Mouse (Mus musculus) urinary bladder, postnatal 25 days (tissue): ENCODE results near the gene 4930404N11Rik.

ENCODE experiments used
- DNase-seq: peaks from one replicate; pipeline ENCODE4 v3.0.0; 2022; ENCODE audit warnings: low spot score

The 4930404N11Rik gene

DNA sequence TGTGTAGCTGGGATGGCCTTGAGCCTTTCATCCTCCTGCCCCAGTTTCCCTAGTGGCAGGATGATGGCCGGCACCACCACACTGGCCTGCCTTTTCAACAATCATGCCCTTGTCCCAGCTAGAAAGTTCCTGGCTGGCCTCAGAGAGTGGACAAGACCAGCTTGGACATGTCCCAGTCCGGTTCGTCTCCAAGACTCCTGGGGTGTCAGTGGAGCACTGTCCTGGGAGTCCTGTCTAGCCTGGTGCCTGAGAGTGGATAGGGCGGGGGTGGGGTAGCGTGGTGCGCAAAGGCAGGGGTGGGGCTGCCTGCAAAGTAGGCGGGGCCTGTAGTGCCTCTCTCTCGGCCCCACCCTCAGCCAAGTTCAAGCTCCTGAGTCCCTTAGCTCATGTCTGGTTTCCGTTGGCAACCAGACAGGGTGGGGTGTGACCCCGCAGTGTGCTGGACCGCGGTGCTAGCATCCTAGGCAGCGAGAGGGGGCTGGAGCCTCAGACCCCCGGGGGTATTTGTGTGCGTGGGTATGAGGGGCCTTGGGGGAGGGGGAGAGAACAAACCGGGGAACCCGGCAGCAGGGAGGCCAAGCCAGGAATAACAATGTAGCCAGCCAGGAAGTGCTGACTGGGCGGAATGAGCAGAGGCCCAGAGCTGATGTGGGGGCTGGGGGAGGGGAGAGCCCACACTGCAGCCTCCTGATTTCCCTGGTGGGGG lies 36.1 kb upstream of the 4930404N11Rik start:
- DNase-seq = peak; percentile 63

DNA sequence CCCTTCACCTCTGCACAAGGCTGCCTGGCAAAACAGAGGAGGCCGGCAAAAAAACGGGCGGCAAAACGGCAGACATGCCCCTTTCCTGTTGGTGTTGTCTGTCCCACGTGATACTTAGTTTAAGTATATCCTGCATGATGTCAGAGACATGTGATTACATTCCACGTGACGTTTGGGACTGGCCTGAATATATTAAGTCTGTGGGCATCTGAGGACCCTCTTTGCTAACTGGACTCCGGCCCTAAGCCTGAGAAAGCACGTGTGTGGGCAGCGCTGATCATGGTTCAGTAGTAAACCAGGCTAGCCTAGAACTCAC lies 35.5 kb upstream of the 4930404N11Rik start:
- DNase-seq = no peak

DNA sequence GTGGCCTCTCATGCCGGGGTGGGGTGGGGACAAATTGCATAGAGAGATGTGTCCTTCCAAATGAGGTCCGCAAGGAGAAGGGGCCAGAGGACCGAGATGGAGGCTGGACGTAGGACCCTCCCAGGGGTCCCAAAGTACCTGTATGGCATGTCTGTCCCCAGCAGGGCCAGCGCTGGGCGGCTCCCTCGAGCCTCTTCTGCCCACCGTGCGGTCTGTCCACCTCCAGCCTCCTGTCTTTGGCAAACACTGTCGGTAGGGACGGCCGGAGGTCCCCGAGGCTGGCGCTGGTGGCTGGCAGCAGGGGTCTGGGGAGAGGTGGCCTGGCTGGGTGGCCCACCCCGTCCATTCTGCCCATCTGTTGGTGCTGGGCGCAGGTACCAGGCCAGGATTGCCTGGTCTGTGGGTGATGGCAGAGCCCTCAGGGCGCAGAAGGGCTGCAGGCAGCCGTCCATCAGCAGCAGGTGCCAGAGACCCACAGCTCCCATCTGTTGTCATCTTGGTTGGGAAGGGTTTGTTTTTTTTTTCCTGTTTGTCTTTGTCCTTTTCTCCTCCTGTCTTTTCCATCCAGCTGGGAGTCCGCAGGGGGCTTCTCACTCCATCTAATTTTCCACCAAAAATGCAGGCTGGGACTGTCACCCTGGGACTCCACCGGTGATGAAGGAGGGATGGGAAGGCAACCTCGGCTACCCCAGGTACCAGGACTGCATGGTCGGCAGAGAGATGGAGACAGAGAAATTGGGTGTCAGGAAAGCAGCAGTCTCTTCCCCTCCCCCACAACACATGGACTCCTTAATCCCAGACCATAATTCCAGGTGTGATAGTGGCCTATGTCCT lies 35.0 kb upstream of the 4930404N11Rik start:
- no peak for DNase-seq

DNA sequence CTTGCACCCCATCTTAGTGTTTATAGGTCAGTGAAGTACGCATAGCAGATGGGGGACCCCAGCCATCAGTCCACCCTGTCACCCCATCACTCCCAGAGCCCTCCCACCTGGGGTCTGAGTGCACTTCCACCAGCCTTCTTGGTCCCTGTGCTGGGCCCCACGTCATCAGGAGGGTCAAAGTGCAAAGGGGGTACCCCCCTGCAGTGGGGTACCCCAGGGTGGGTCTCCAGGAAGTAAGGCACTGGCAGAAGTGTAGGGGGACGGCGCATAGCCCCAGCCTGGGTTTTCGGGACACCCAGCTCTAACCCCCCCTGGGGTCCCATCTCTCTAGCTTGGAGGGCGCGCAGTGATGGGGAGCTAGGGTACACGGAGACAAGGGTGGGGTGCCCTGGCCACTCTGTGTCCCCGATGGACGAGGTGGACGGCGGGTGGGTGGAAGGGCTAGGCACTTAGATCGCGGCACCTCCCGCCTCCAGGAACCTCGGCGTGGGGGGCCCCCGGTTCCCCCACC lies 34.2 kb upstream of the 4930404N11Rik start:
- no peak for DNase-seq

DNA sequence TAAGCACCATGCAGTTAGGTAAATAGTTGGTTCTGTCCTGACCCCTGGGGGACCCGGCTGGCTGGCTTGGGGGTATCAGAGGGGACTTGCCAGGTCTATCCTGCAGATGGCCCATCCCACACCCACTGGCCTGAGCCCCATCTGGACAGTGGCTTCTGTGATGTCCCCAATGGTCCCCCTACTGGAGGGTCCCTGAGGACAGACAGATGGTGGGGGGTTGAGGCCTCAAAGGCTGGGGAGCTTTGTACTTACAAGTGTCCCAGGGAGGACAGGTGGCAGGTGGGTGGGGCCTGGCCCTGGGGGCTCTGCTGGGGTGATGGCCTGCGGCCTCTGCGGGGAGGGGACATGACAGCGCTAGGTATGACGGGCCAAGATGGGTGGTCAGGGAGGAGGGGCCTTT lies 33.7 kb upstream of the 4930404N11Rik start:
- DNase-seq = no peak

DNA sequence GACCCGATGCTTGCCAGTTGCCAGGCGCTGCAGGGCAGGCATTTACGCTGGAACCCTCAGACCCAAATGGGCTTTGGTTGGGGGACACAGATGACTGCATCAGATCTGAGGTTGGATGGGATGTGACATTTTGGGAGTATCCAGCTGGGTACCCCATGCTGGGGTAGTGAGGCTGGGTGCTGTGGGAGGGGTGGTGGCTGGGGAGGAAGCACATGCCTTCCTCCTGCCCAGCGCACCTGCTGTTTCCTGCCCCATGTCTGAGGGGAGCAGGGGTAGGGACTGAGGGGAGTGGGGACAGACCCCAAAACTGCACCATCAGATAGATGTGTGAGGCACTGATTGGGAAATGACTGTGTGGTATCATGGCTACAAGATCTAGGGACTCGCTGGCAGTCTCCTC lies 31.1 kb upstream of the 4930404N11Rik start:
- DNase-seq = no peak

DNA sequence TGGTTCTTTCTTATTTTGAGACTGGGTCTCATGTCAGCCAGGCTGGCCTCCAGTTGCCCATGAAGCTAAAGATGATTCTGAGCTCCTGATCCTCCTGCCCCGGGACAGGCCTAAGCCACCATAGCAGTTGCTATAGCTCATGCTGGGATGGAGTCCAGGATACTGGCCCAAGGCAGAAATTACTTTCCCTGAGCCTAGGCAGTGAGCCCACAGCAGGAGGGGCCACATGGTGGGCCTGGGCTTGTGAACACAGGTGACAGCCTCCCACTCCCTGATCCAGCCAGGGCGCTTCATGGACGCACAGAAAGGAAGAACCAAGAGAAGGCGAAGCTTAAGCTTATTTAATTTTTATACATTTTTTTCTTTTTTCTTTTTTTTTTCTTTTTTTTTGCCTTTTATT lies 30.2 kb upstream of the 4930404N11Rik start:
- no peak for DNase-seq

DNA sequence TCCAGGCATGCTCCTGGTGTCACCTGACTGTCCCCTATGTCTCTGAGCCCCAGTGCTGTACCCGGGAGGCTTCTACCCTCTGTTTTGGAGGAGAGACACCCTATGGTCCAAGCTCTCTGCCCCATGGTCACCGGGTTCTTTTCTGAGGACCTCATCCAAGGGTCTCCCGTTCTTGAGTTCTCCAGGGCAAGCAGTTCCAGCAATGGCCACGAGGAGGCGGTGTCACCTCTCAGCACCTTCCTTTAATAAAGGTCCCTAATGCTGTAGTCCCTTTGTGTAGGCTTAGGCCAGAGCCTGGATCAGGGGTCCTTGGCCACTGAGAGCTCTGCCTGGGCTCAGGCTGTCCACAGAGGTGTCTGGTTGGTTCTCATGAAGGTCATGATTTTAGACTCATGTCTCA lies 29.5 kb upstream of the 4930404N11Rik start:
- peak; percentile 64 for DNase-seq

DNA sequence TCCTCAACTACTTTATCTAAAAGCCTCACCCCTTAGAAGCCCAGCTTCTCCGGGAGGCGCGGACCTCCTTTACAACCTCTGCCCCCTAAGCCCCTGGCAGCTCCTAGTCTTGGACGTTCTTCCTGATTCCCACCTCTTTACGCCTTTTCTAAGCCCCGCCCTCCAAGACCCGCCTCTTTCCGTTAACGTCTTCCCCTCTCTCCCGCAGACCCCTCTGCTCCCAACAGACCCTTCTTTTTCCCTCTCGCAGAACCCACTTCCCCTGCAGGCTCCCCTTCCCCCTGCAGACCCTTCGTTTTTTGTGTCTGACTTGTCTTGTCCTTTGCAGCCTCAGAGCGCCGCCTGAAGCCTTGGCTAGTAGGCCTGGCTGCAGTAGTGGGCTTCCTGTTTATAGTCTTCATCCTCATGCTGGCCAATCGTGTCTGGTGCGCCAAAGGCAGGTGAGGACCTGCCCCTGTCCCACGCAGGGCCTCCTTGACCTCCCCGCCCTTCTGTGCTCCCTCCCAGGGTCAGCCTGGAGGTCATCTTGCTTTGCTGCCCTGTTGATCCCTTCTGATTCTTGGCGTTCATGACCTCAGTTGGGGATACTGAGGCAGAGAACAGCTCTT lies 27.9 kb upstream of the 4930404N11Rik start:
- no peak for DNase-seq

DNA sequence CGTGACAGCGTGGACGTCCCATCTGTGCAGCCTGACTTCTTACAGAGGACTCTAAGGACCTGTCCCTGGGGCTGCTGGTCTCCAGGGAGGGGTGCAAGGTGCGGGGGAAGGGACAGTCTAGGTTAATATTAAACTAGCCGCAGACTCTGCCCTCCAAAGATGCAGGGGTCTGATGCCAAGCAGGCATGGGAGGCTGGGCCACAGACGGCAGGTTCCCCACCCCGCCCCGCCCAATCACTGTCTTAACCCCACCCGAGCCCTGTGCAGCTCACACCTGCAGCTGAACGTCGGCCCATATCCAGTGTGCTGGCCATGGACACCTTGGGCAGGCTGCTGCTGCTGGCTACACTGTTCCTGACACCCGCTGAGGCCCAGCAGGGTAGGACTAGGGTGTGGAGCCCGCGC lies 27.2 kb upstream of the 4930404N11Rik start, which contains the start of gene Smim24:
Gene Smim24 (plus strand): TSS at position 271 of the 405 bp plus-strand sequence.
- no peak for DNase-seq

DNA sequence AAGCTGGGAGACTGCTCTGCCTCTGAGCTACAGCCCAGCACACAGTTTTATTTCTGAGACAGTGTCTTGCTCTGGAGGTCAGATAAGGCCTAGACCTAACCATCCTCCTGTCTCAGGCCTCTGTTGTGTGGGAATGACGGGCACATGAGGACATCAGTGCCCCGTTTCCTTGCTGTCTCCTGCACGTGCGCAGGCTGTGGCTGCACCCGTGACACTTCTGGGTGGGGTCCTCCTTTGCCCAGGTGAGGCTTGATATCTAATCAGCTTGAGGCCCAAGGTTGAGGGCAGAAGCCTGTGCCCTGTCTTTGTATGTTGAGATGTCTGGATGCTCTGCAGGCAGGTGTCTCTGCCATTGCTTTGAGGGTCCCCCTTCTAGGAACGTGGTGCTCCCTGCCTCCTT lies 26.7 kb upstream of the 4930404N11Rik start:
- no peak for DNase-seq

DNA sequence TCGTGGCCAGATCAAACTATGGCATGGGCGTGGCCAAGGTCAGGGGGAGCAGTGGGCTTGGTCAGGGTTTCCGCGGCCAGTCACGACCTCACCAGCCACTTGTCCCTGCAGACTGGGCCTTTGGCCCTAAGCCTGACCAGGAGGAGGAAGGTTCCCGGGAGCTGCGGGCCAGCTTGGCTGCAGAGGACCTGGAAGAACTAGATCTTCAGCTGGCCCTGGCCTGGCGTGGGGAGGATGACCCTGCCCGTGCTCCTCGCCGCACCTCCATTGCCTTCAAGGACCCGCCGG lies 25.0 kb upstream of the 4930404N11Rik start:
- no peak for DNase-seq

DNA sequence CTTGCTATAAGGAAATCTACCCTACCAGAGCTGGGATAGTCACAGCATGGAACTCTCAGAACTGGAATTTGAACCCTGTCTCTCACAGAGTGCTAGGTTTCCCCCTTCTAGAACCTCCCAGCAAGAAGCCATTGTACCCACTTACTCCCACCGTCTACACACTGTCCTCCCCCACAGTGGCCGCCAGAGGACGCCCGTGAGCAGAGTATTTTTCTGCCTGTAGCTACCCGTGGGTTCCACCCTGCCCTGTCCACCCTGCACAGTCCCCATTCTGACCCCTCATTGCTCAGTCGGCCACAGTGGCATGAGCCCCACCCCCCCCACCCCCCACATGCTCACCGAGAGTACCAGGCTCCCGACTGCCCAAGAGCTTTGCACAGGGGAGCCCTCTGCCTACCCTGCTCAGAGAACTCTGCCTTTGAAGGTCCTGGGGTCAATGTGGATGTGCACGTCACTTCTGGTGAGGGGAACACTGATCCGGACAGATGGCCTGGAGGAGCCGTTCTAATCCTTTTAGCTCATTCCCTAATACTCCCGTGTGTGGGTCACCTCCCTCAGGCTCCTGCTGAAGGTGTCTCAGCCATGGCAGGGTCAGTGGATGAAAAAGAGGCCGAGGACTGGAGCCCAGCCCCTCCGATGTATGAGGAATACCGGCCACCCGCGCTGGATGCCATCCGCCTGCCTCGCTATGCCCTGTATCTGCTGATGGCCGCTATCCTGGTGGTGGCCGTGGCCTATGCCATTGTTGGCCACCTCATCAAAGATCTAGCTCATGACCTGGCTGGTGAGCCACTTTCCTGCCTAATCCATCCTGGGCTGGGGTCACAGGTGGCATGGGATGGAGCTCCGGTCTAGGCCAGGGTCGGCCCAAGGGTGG lies 24.4 kb upstream of the 4930404N11Rik start:
- peak; percentile 73 for DNase-seq

DNA sequence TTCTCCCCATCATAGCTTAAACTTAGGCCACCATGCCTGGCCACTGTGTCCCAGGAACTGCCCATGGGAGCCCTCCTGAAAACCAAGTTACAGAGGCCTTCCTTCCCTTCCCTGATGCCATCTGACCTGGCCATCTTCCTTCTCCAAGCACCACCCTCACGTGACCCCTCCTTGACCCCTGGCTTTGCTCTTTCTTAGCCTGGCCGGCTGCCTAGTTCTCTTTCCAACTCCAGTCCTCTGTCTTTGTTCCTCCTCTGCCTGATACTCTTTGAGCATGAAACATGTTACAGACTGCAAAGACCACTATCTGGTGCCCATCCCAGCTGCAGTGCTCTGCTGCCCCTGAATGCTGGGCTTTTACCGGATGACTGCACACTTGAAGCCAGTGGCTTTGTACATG lies 23.8 kb upstream of the 4930404N11Rik start:
- DNase-seq = no peak

DNA sequence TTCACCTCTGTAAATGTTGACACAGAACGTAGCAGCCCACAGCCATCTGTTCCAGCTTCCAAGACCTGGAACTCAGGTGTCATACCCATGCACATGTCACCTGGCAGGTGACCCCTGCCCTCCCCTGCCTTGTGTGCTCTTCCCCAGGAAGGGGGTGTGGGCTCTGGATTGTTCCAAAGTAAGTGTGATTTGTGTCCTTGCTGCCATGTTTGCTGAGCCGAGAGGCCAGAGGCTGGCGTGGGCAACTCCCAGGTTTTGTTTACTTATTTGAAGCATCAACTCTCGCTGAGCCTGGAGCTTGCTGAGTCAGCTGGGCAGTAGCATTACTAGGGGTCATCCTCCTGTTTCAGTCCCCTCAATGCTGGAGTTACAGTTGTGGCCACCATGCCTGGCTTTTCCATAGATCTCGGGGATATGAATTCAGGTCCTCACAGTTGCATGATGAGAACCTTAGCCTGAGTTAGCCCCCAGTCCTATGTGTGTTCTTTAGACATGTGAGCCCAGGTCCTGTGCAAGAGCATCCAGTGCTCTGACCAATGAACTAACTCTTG lies 23.0 kb upstream of the 4930404N11Rik start, which contains the start of gene Gm48552:
Gene Gm48552 (plus strand): TSS at position 501 of the 551 bp plus-strand sequence.
- no peak for DNase-seq

DNA sequence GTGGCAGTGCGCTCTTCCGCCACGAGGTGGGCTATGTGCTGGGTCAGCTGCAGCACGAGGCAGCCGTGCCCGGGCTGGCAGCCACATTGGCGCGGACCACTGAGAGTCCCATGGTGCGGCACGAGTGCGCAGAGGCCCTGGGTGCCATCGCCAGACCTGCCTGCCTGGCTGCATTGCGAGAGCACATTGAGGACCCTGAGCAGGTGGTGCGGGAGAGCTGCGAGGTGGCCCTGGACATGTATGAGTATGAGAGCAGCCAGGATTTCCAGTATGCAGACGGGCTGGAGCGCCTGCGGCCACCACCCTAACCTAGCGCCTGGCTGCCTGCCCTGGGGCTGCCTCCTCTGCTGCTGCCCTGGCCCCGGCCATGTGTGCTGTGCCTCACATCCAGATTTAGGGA lies 22.1 kb upstream of the 4930404N11Rik start:
- no peak for DNase-seq

DNA sequence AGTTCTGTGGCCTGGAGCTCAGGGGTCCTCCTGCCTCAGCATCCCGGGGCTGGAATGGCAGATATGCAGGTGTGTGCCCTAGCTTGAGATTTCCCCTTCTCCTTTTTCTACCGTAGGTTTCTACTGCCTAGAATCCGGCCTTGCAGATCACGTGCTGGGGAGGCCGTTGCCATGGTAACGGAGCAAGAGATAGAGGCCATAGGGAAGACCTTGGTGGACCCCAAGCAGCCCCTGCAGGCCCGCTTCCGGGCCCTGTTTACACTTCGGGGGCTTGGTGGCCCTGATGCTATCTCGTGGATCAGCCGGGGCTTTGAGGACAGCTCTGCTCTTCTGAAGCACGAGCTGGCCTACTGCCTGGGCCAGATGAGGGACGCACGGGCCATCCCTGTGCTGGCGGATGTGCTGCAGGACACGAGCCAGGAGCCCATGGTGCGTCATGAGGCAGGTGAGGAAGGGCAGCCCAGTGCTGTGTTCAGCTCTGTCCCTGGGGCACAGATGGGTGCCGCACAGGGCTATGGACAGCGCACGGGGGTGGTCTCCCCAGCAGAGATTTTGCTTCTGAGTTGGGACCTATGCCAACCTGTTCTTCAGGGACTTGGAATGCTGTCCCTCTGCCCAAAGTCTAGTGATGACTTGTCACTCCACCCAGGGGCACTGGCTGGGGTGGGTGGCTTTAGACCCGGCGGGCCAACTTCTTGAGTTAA lies 20.1 kb upstream of the 4930404N11Rik start:
- no peak for DNase-seq

DNA sequence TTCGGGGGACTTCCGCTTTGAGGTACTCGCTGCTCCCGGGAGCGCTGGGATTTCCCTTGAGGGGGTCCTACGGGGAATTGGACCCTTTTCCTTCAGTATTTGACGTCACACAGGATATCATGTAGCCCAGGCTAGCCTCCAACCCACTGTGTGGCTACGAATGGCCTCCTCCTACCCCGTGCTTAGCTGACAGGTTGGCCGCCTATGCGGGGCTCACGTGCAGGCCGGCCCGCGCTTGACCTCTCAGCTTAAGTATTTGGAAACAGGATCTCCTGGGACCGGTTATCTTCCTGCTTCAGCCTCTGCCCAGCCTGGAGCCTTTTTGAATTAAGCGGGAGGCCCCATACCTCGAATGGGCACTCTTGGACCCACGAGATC lies 19.0 kb upstream of the 4930404N11Rik start:
- no peak for DNase-seq

DNA sequence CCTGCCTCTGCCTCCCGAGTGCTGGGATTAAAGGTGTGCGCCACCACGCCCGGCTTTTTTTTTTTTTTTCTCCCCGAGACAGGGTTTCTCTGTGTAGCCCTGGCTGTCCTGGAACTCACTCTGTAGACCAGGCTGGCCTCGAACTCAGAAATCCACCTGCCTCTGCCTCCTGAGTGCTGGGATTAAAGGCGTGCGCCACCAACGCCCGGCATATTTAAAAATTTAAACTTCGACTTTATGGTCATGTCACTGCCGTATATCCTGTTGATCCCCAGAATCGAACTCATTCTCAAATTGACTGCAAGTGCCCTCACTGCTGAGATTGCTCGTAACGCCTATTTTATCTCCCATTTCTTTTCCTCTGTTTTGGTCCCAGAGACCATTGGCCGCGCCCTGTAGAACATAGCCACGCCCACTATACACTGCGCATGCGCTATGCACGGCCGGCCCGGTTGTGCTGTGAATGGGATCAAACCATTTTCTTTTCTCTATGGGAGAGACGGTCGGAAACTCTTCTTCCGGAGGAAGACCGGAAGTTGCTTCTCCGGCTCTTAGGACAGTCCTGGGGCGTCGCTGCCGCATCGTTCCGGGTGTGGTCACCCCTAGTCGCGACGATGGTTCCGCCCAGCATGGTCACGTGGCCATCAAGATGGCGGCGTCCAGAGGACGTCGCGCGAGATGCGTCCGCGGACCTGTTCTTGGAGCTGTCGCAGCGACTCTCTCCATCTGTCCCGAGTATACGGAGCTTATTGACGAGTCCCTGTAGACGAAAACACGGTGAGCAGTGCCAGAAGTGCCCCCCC lies 18.4 kb upstream of the 4930404N11Rik start, which contains the start of the genes Dohh and Gm48551:
Gene Dohh (plus strand): TSS at position 627 of the 803 bp plus-strand sequence.
Gene Gm48551 (plus strand): TSS at position 665 of the 803 bp plus-strand sequence.
- DNase-seq = peak; percentile 100

DNA sequence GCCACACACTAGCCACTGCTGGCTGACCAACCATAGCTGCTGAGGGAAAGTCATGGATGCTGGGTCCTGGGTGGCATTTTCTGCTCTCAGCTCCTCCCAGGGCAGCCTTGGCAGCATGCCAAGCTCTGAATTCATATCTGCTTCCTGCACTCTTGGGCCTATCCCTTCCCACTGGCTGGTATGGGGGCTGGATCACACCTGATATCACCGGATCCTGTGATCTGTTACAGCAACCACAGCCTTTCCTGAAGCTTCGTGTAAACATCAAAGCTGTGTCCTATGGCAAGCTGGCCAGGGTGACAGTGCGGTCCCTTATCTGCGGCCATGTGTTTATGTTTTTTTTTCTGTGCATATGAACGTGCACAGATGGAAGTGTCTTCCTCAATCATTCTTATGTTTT lies 16.4 kb upstream of the 4930404N11Rik start:
- no peak for DNase-seq
